Mouse (Mus musculus): ENCODE measurements around the gene Eif4g1.

- no peak for TF ChIP-seq EP300 (IDR thresholded peaks at IDR 0.05; ENCODE audit: low read depth)
- TF ChIP-seq CTCF (IDR thresholded peaks at IDR 0.05; ENCODE audit: low read depth) = no peak
Measured at GRCm38 (mm10) chr16:20672500-20672902, 4.4 kb downstream of the Eif4g1 start.

Data from heart, postnatal 0 days (tissue).